Mouse (Mus musculus) CH12.LX (cell line): ENCODE measurements around the gene Gstm5. TPM values are rescaled to one million over a fixed set of nuclear protein-coding genes. Genes with fewer than 3 reads are reported as not detected.

ENCODE experiments used
- DNase-seq: peaks from one replicate; pipeline ENCODE4 v3.0.0-alpha.2; 2013; ENCODE audit errors: extremely low read depth
- H3K27ac ChIP-seq: 2 replicates; pipeline ENCODE4 v1.5.1; 2012; ENCODE audit warnings: low read depth, mild to moderate bottlenecking, control low read depth, moderate library complexity; ENCODE audit not compliant: insufficient read depth
- H3K27me3 ChIP-seq: replicated peaks from 2 replicates; pipeline ENCODE3; 2012; ENCODE audit warnings: inconsistent platforms
- H3K36me3 ChIP-seq, 2 experiments: replicated peaks in 1 of 2; 2 replicates each; pipeline versions ENCODE3 to v1.6.1; 2012; ENCODE audit warnings: inconsistent platforms in 1 of 2, low read length in 1 of 2, mild to moderate bottlenecking in 1 of 2, mixed read lengths in 1 of 2, moderate library complexity in 1 of 2; ENCODE audit not compliant: control insufficient read depth in 1 of 2, insufficient read depth in 1 of 2
- H3K4me1 ChIP-seq, 2 experiments: 2 replicates each; pipeline ENCODE4 v1.6.1; 2012; ENCODE audit warnings: inconsistent platforms in 1 of 2, moderate library complexity in 1 of 2; ENCODE audit not compliant: insufficient read depth in 2 of 2, control insufficient read depth in 1 of 2
- H3K4me2 ChIP-seq: 2 replicates; pipeline ENCODE4 v1.6.1; 2012; ENCODE audit warnings: low read depth, mild to moderate bottlenecking, control low read depth; ENCODE audit not compliant: poor library complexity, insufficient read depth, severe bottlenecking
- H3K4me3 ChIP-seq, 3 experiments: fragments of 150-350 bp in 1 of 3; sonication (generic) in 1 of 3; replicated peaks in 1 of 3; 2 replicates each; pipeline versions ENCODE3 to v1.5.1; 2011 to 2012; ENCODE audit warnings: low read depth in 2 of 3, low read length in 2 of 3, mild to moderate bottlenecking in 2 of 3, moderate library complexity in 2 of 3, control low read depth in 1 of 3, improper control_type of control experiment in 1 of 3, inconsistent platforms in 1 of 3, mixed read lengths in 1 of 3; ENCODE audit not compliant: poor library complexity in 1 of 3
- H3K79me2 ChIP-seq: replicated peaks from 2 replicates; pipeline ENCODE4 v1.6.1; 2012; ENCODE audit warnings: mild to moderate bottlenecking, moderate library complexity; ENCODE audit not compliant: control insufficient read depth, poor library complexity, insufficient read depth, severe bottlenecking; ENCODE audit errors: extremely low read depth
- H3K9ac ChIP-seq: 2 replicates; pipeline ENCODE4 v1.6.1; 2012; ENCODE audit warnings: low read depth, mild to moderate bottlenecking, control low read depth, moderate library complexity; ENCODE audit not compliant: insufficient read depth
- H3K9me3 ChIP-seq: replicated peaks from 2 replicates; pipeline ENCODE3; 2012; ENCODE audit warnings: low read length, inconsistent platforms, mixed read lengths
- BHLHE40 ChIP-seq: IDR thresholded peaks from 2 replicates; pipeline ENCODE4 v1.6.1; 2011; ENCODE audit warnings: mild to moderate bottlenecking, low read depth, low read length, improper control_type of control experiment
- CTCF ChIP-seq, 2 experiments: IDR thresholded peaks in 1 of 2; conservative IDR thresholded peaks in 1 of 2; 2 replicates each; pipeline ENCODE4 v1.5.1; 2011 to 2012; ENCODE audit warnings: low read depth in 2 of 2, low read length in 2 of 2, improper control_type of control experiment in 1 of 2, inconsistent platforms in 1 of 2, mild to moderate bottlenecking in 1 of 2, moderate library complexity in 1 of 2
- E2F4 ChIP-seq: IDR thresholded peaks from 2 replicates; pipeline ENCODE4 v1.6.1; 2011; ENCODE audit warnings: low read depth, low read length, improper control_type of control experiment; ENCODE audit not compliant: insufficient replicate concordance
- ELF1 ChIP-seq: IDR thresholded peaks from 2 replicates; pipeline ENCODE4 v1.6.1; 2014; ENCODE audit warnings: low read depth, mild to moderate bottlenecking, inconsistent platforms, low read length, improper control_type of control experiment
- GABPA ChIP-seq: IDR thresholded peaks from 2 replicates; pipeline ENCODE4 v1.6.1; 2012; ENCODE audit warnings: low read depth, low read length, improper control_type of control experiment, inconsistent platforms; ENCODE audit not compliant: insufficient replicate concordance
- HCFC1 ChIP-seq: IDR thresholded peaks from 2 replicates; pipeline ENCODE4 v1.6.1; 2012; ENCODE audit warnings: low read depth, mild to moderate bottlenecking, inconsistent platforms, low read length, improper control_type of control experiment
- JUN ChIP-seq: IDR thresholded peaks from 2 replicates; pipeline ENCODE4 v1.6.1; 2011; ENCODE audit warnings: low read depth, mild to moderate bottlenecking, low read length, improper control_type of control experiment, moderate library complexity; ENCODE audit not compliant: insufficient read depth
- KAT2A ChIP-seq: IDR thresholded peaks from 2 replicates; pipeline ENCODE4 v1.6.1; 2012; ENCODE audit warnings: low read length, improper control_type of control experiment, inconsistent platforms; ENCODE audit not compliant: insufficient replicate concordance
- MAFK ChIP-seq: IDR thresholded peaks from 2 replicates; pipeline ENCODE4 v1.6.1; 2011; ENCODE audit warnings: low read length, improper control_type of control experiment; ENCODE audit not compliant: insufficient replicate concordance
- MAX ChIP-seq: IDR thresholded peaks from 2 replicates; pipeline ENCODE4 v1.6.1; 2011; ENCODE audit warnings: low read length, improper control_type of control experiment
- MAZ ChIP-seq: IDR thresholded peaks from 2 replicates; pipeline ENCODE4 v1.6.1; 2012; ENCODE audit warnings: low read depth, mild to moderate bottlenecking, inconsistent platforms, low read length, improper control_type of control experiment, moderate library complexity
- MEF2A ChIP-seq: IDR thresholded peaks from 2 replicates; pipeline ENCODE4 v1.6.1; 2014; ENCODE audit warnings: low read depth, mild to moderate bottlenecking, inconsistent platforms, low read length, improper control_type of control experiment, borderline replicate concordance
- MYC ChIP-seq: IDR thresholded peaks from 2 replicates; pipeline ENCODE4 v1.6.1; 2011; ENCODE audit warnings: low read depth, mild to moderate bottlenecking, improper control_type of control experiment, low read length
- NELFE ChIP-seq: IDR thresholded peaks from 2 replicates; pipeline ENCODE4 v1.6.1; 2011; ENCODE audit warnings: low read depth, low read length, improper control_type of control experiment
- NRF1 ChIP-seq: IDR thresholded peaks from 2 replicates; pipeline ENCODE4 v1.6.1; 2014; ENCODE audit warnings: low read depth, mild to moderate bottlenecking, inconsistent platforms, low read length, improper control_type of control experiment, moderate library complexity
- POLR2A ChIP-seq: IDR thresholded peaks from 2 replicates; pipeline ENCODE4 v1.6.1; 2011; ENCODE audit warnings: low read depth, mild to moderate bottlenecking, improper control_type of control experiment, low read length
- POLR2AphosphoS2 ChIP-seq: IDR thresholded peaks from 2 replicates; pipeline ENCODE4 v1.6.1; 2011; ENCODE audit warnings: low read depth, low read length, improper control_type of control experiment
- RAD21 ChIP-seq: IDR thresholded peaks from 2 replicates; pipeline ENCODE4 v1.6.1; 2011; ENCODE audit warnings: low read depth, mild to moderate bottlenecking, low read length, improper control_type of control experiment, moderate library complexity
- SMC3 ChIP-seq: IDR thresholded peaks from 2 replicates; pipeline ENCODE4 v1.6.1; 2011; ENCODE audit warnings: low read depth, low read length, improper control_type of control experiment
- TCF12 ChIP-seq: IDR thresholded peaks from 2 replicates; pipeline ENCODE4 v1.6.1; 2014; ENCODE audit warnings: low read depth, mild to moderate bottlenecking, inconsistent platforms, low read length, improper control_type of control experiment
- UBTF ChIP-seq: IDR thresholded peaks from 2 replicates; pipeline ENCODE4 v1.6.1; 2012; ENCODE audit warnings: low read depth, mild to moderate bottlenecking, inconsistent platforms, low read length, improper control_type of control experiment, moderate library complexity
- ZC3H11A ChIP-seq: IDR thresholded peaks from 2 replicates; pipeline ENCODE4 v1.6.1; 2012; ENCODE audit warnings: low read depth, mild to moderate bottlenecking, inconsistent platforms, low read length, improper control_type of control experiment
- ZKSCAN1 ChIP-seq: IDR thresholded peaks from 2 replicates; pipeline ENCODE4 v1.6.1; 2012; ENCODE audit warnings: low read depth, inconsistent platforms, low read length, improper control_type of control experiment, borderline replicate concordance
- ZNF384 ChIP-seq: IDR thresholded peaks from 2 replicates; pipeline ENCODE4 v1.6.1; 2012; ENCODE audit warnings: low read depth, low read length, improper control_type of control experiment, inconsistent platforms
- dilution Hi-C: fragments of 300-500 bp; cut with MboI; formaldehyde crosslinking; loops from 2 replicates; pipeline ENCODE4 v1.14.3; 2020; ENCODE audit warnings: low sequenced_read_pairs; ENCODE audit not compliant: extremely low pct_unique_long_range_greater_than_20kb, extremely low pct_ligation_motif_present
- in situ Hi-C: fragments of 300-500 bp; cut with MboI; formaldehyde crosslinking; loops from 3 replicates; pipeline ENCODE4 v1.14.3; 2019; ENCODE audit warnings: low sequenced_read_pairs, low pct_ligation_motif_present, low pct_unique_long_range_greater_than_20kb, mixed read lengths
- polyA plus RNA-seq: library from polyadenylated mRNA; unstranded; fragments of >175 nt; gene quantifications from 2 replicates; pipeline ENCODE4 v1.2.1, GENCODE M21; 2012; ENCODE audit warnings: low read depth; ENCODE audit not compliant: insufficient read length
- total RNA-seq, 2 experiments: library from RNA; depleted of rRNA; stranded (reverse); fragments of 300-350 nt in 1 of 2; fragments of >200 nt in 1 of 2; gene quantifications; 2 replicates each; pipeline ENCODE4 v1.2.3; 2012 to 2014

The Gstm5 gene
- total and polyA plus RNA-seq, 3 experiments: 2.2 to 4.9 (median 4.2) TPM

GRCm38 (mm10) chr3:107863898-107864603 is 31.6 kb upstream of the Gstm5 start:
- peak; percentile 89 for DNase-seq
- Histone ChIP-seq H3K4me3 (no peak overlapping the region), H3K4me2 (no peak overlapping the region), H3K27me3 (peaks cover 1% of the 10 kb centered on the region), H3K4me1 (peaks cover 0 to 23% of the 10 kb centered on the region in 2 experiments; a peak in 2 of 4 replicates), H3K36me3 (no peaks in the 10 kb centered on the region), H3K9me3 (no peaks in the 10 kb centered on the region), H3K9ac (no peak overlapping the region), H3K79me2 (no peaks in the 10 kb centered on the region), H3K27ac (no peak overlapping the region)
- dilution Hi-C loops (no loop called here), in situ Hi-C loops (loop anchor here (5.0 to 10.0 kb wide), 3 partner anchors 51 to 299 kb away; partner anchors contain the start of gene Ahcyl1)
- TF ChIP-seq RAD21 (peak; percentile 97), UBTF (no peak), SMC3 (peak; percentile 99), E2F4 (no peak), NELFE (peak; percentile 20; the same call in 1 of the 2 replicates), CTCF (conservative IDR thresholded peaks at IDR 0.05 in 1 of 2, IDR thresholded peaks at IDR 0.05 in 1 of 2; ENCODE audit: low read depth in 2 of 2, low read length in 2 of 2) (peak; percentile 81 to 98), MAFK (no peak), ZKSCAN1 (no peak), ZC3H11A (peak; percentile 93)

DNA sequence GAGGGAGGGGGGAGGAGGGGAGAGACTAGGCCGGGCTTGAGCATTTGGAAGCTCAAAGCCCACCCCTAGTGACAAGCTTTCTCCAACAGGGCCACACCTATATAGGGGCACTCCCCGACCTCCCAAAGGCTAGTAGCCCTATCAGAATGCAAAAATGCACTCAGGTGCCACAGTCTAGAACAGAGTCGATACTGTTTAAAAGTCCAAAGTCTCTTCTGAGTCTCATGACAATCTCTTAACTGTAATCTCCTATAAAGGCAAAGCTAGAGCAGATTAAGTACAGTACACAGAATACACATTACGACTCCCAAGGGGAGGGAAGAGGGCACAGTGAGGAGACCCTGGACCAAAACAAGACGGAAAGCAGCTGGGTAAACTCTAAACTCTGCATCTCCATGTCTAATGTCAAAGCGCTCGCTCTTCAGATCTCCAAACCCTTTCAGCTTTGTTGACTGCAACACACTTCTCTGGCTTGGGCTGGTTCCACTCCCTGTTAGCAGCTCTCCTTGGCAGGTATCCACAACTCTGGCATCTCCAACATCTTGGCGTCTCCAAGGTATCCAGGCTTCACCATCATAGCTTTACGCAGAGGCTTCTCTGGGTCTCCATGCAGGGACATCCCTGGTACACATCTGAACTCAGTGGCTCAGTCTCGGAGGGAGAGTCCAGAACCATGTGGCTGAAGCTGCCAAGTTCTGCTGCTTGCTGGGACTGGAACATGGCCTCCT is 30.1 kb upstream of the Gstm5 start:
- no peak overlapping the region for H3K4me3 ChIP-seq
- no peaks in the 10 kb centered on the region for H3K9me3 ChIP-seq
- no peak for TF ChIP-seq JUN
- TF ChIP-seq TCF12: no peak
- TF ChIP-seq BHLHE40: no peak
- TF ChIP-seq GABPA: no peak
- no peak for TF ChIP-seq ZNF384
- TF ChIP-seq SMC3: no peak
- no peak for TF ChIP-seq MAFK
- TF ChIP-seq HCFC1: no peak
- no peak for TF ChIP-seq MEF2A
- TF ChIP-seq POLR2AphosphoS2: no peak
- no peak for TF ChIP-seq ZC3H11A
- no peak for TF ChIP-seq ELF1
- no peak for TF ChIP-seq MYC
- no peak for TF ChIP-seq CTCF (conservative IDR thresholded peaks at IDR 0.05 in 1 of 2, IDR thresholded peaks at IDR 0.05 in 1 of 2; ENCODE audit: low read depth in 2 of 2, low read length in 2 of 2)
- no peak for TF ChIP-seq MAZ
- no peak for TF ChIP-seq NRF1
- TF ChIP-seq MAX: no peak
- TF ChIP-seq KAT2A: no peak
- TF ChIP-seq POLR2A: no peak
- H3K9ac ChIP-seq: no peak overlapping the region
- no peaks in the 10 kb centered on the region for H3K79me2 ChIP-seq
- dilution Hi-C loops: no loop called here
- DNase-seq: no peak
- H3K27me3 ChIP-seq: peaks cover 1% of the 10 kb centered on the region
- H3K4me2 ChIP-seq: no peak overlapping the region
- H3K4me1 ChIP-seq: peaks cover 0 to 29% of the 10 kb centered on the region in 2 experiments; a peak in 2 of 4 replicates
- no peak overlapping the region for H3K27ac ChIP-seq
- in situ Hi-C loops: loop anchor here (10.0 kb wide), 2 partner anchors 49 to 301 kb away; no protein-coding TSS in a partner anchor
- H3K36me3 ChIP-seq: no peaks in the 10 kb centered on the region
